Mouse (Mus musculus) myocyte (in vitro differentiated cells): ENCODE results near the gene Gm10203.

Experiments used
- E2F4 ChIP-seq: IDR thresholded peaks from one replicate; pipeline ENCODE4 v1.6.1; 2011; ENCODE audit warnings: mild to moderate bottlenecking, control low read depth, moderate library complexity; ENCODE audit not compliant: insufficient read depth
- MAX ChIP-seq: IDR thresholded peaks from one replicate; pipeline ENCODE4 v1.6.1; 2011; ENCODE audit warnings: low read depth, mild to moderate bottlenecking, control low read depth
- POLR2A ChIP-seq: IDR thresholded peaks from one replicate; pipeline ENCODE4 v1.6.1; 2011; ENCODE audit warnings: low read depth, mild to moderate bottlenecking, control low read depth, moderate library complexity; ENCODE audit not compliant: insufficient read length
- POLR2AphosphoS2 ChIP-seq: IDR thresholded peaks from one replicate; pipeline ENCODE4 v1.6.1; 2011; ENCODE audit warnings: low read depth, control low read depth; ENCODE audit not compliant: insufficient read length
- REST ChIP-seq: IDR thresholded peaks from one replicate; pipeline ENCODE4 v1.6.1; 2011; ENCODE audit warnings: mild to moderate bottlenecking, control low read depth, moderate library complexity; ENCODE audit not compliant: insufficient read depth, insufficient read length
- SRF ChIP-seq: IDR thresholded peaks from one replicate; pipeline ENCODE4 v1.6.1; 2011; ENCODE audit warnings: low read depth; ENCODE audit not compliant: control insufficient read depth, insufficient read length
- TCF12 ChIP-seq: IDR thresholded peaks from one replicate; pipeline ENCODE4 v1.6.1; 2011; ENCODE audit warnings: mild to moderate bottlenecking, control low read depth; ENCODE audit not compliant: poor library complexity, insufficient read depth, severe bottlenecking
- USF1 ChIP-seq: IDR thresholded peaks from one replicate; pipeline ENCODE4 v1.6.1; 2011; ENCODE audit warnings: low read depth, mild to moderate bottlenecking, control low read depth, moderate library complexity

- TF ChIP-seq POLR2A (no peak), SRF (no peak), MAX (no peak), USF1 (no peak), REST (no peak), E2F4 (no peak), TCF12 (no peak), POLR2AphosphoS2 (no peak)
Observed at GRCm38 (mm10) chr6:149153473-149154115, 23.6 kb downstream of the Gm10203 start.
